Mouse (Mus musculus) thymus, adult 2 months (tissue): ENCODE measurements around the gene 4930523C07Rik. TPM values are rescaled to one million over a fixed set of nuclear protein-coding genes. Genes with fewer than 3 reads are reported as not detected.

Experiments used
- DNase-seq: peaks from one replicate; pipeline ENCODE4 v3.0.0; 2021
- H3K27ac ChIP-seq: fragments of 200-500 bp; 2 replicates; pipeline ENCODE4 v1.5.1; 2012; ENCODE audit warnings: low read length, control low read depth; ENCODE audit not compliant: control insufficient read depth, insufficient read depth
- H3K27me3 ChIP-seq: fragments of 200-500 bp; 2 replicates; pipeline ENCODE4 v1.6.1; 2012; ENCODE audit warnings: mild to moderate bottlenecking, low read length, moderate library complexity, mixed read lengths; ENCODE audit not compliant: control insufficient read depth, insufficient read depth
- H3K36me3 ChIP-seq: fragments of 200-500 bp; 2 replicates; pipeline ENCODE4 v1.6.1; 2012; ENCODE audit warnings: mild to moderate bottlenecking, low read length, moderate library complexity; ENCODE audit not compliant: control insufficient read depth, insufficient read depth
- H3K4me1 ChIP-seq: fragments of 200-500 bp; replicated peaks from 2 replicates; pipeline ENCODE4 v1.6.1; 2012; ENCODE audit warnings: low read length; ENCODE audit not compliant: control insufficient read depth, insufficient read depth
- H3K4me3 ChIP-seq: fragments of 200-500 bp; 2 replicates; pipeline ENCODE4 v1.5.1; 2012; ENCODE audit warnings: mild to moderate bottlenecking, low read length, control low read depth, moderate library complexity; ENCODE audit not compliant: control insufficient read depth, insufficient read depth
- CTCF ChIP-seq: fragments of 200-500 bp; IDR thresholded peaks from 2 replicates; pipeline ENCODE4 v1.5.1; 2012; ENCODE audit warnings: mild to moderate bottlenecking, control low read depth, low read length, moderate library complexity, borderline replicate concordance; ENCODE audit not compliant: control insufficient read depth, poor library complexity, insufficient read depth; ENCODE audit errors: extremely low read depth
- POLR2A ChIP-seq: fragments of 200-500 bp; IDR thresholded peaks from 2 replicates; pipeline ENCODE4 v1.6.1; 2012; ENCODE audit warnings: mild to moderate bottlenecking, low read length, control low read depth, moderate library complexity; ENCODE audit not compliant: control insufficient read depth, poor library complexity, insufficient read depth; ENCODE audit errors: extremely low read depth
- WGBS: fragments of 180-500 bp; shearing (Covaris S2); methylation state at CpG from one replicate; pipeline ENCODE4 v1.1.7; 2018; 5-methylcytosine and 5-hydroxymethylcytosine counted together
- polyA plus RNA-seq: library from polyadenylated mRNA; depleted of rRNA; stranded (reverse); fragments of >200 nt; gene quantifications from 2 replicates; pipeline ENCODE4 v1.2.3, GENCODE M21; 2012; rRNA removed

Gene 4930523C07Rik
- 25.8 and 26.5 TPM in 2 replicates for polyA plus RNA-seq

- peak; percentile 87 for DNase-seq
- Histone ChIP-seq H3K36me3 (no peaks in the 10 kb centered on the region), H3K4me3 (peak within 1 kb of the TSS; percentile 94), H3K27ac (peak within 1 kb of the TSS; percentile 86), H3K4me1 (peaks cover 30% of the 10 kb centered on the region), H3K27me3 (no peaks in the 10 kb centered on the region)
- under 1% methylated on average over 33 of the region's 33 CpGs for WGBS
- TF ChIP-seq CTCF (peak; percentile 66; the same call in 1 of the 2 replicates), POLR2A (0 out of 2 replicates have a peak, but pooled peaks have one; percentile 41)
These were observed at the start of gene 4930523C07Rik for GRCm38 (mm10) chr1:160044237-160045021. 4930523C07Rik (plus strand) TSS chr1:160044382.

DNA sequence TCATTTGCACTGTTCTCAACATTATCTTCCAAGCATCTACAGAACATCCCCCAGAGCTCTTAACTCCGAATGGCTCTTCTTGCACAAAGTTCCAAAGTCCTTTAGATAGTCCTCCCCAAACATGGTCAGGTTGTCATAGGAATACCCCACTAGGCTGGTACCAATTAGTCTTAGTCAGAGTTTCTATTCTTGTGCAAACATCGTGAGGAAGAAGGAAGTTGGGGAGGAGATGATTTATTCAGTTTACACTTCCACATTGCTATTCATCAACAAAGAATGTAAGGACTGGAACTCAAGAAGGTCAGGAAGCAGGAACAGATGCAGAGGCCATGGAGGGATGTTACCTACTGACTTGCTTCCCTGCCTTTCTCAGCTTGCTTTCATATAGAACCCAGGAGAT lies 46.9 kb upstream of the 4930523C07Rik start:
- TF ChIP-seq CTCF (no peak), POLR2A (no peak)
- DNase-seq: no peak
- H3K27ac ChIP-seq: no peak overlapping the region
- no peaks in the 10 kb centered on the region for H3K36me3 ChIP-seq
- no peaks in the 10 kb centered on the region for H3K27me3 ChIP-seq
- no peak overlapping the region for H3K4me3 ChIP-seq
- WGBS: 65% methylated on average over 2 of the region's 2 CpGs
- H3K4me1 ChIP-seq: 0 out of 2 replicates have a peak, but pooled peaks cover 3% of the 10 kb centered on the region

GRCm38 (mm10) chr1:159998349-159998748 lies 45.8 kb upstream of the 4930523C07Rik start:
- Histone ChIP-seq H3K27ac (no peak overlapping the region), H3K36me3 (no peaks in the 10 kb centered on the region), H3K4me3 (no peak overlapping the region), H3K27me3 (no peaks in the 10 kb centered on the region), H3K4me1 (0 out of 2 replicates have a peak, but pooled peaks cover 3% of the 10 kb centered on the region)
- no peak for DNase-seq
- 90% methylated on average over 1 of the region's 1 CpGs for WGBS
- TF ChIP-seq POLR2A: no peak
- no peak for TF ChIP-seq CTCF

GRCm38 (mm10) chr1:159999232-159999631 lies 45.0 kb upstream of the 4930523C07Rik start:
- 85% methylated on average over 3 of the region's 3 CpGs for WGBS
- H3K4me1 ChIP-seq: 0 out of 2 replicates have a peak, but pooled peaks cover 3% of the 10 kb centered on the region
- H3K27me3 ChIP-seq: no peaks in the 10 kb centered on the region
- no peaks in the 10 kb centered on the region for H3K36me3 ChIP-seq
- TF ChIP-seq POLR2A: no peak
- no peak for TF ChIP-seq CTCF
- no peak for DNase-seq
- H3K27ac ChIP-seq: no peak overlapping the region
- no peak overlapping the region for H3K4me3 ChIP-seq

DNA sequence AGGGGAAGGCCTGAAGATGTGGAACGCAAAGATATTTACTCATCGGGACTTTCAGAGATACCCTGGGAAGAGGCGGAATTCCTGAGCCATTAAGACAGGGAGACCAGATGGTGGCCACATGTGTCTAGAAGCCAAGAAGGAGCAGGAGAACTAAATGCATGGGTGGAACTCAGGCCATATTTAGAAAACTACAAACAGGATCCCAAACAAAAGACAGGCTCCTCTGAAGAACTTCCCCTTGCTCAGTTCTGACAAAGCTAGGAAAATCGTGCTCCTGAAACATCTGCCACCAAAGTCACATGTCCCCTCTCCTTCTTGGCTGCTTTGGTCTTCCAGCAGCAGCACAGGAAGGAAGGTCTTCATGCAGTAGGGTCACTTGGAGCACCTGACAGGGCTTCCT lies 38.9 kb upstream of the 4930523C07Rik start:
- no peak for TF ChIP-seq CTCF
- no peak for TF ChIP-seq POLR2A
- no peak for DNase-seq
- Histone ChIP-seq H3K4me3 (no peak overlapping the region), H3K27me3 (no peaks in the 10 kb centered on the region), H3K27ac (no peak overlapping the region), H3K4me1 (peaks cover 5% of the 10 kb centered on the region; the same call in 1 of the 2 replicates), H3K36me3 (no peaks in the 10 kb centered on the region)
- 85% methylated on average over 4 of the region's 4 CpGs for WGBS

DNA sequence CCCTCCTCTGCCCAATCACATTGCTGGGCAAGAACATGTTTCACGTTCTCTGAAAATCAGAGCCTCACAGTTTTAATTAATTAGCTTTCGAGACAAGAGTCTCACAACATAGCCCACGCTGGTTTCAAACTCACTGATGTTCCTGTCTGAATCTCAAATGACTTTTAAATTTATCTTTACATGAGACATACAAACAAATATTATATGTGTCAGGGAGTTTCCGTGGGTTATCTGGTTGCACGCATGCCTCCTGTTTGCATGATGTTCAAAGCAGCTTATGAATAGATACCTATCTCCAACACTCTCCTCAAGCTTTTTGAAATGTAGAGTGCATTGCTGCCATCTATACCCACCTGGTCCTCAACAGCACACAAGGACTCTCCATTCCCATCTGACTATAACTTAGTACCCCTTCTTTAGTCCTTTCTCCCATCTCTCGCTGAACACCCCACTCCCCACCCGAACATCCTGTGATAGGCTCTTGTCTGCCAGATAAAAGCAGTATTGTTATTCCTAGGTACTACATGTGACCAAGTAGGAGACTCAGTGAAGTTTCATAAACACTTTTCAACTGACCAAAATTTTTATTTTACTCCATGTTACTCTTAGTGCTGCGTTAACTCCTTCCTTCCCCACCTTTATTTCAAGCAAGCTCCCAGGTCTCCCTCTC lies 37.1 kb upstream of the 4930523C07Rik start:
- 73% methylated on average over 8 of the region's 8 CpGs for WGBS
- no peak for DNase-seq
- Histone ChIP-seq H3K4me3 (no peak overlapping the region), H3K4me1 (peaks cover 2% of the 10 kb centered on the region; the same call in 1 of the 2 replicates), H3K27ac (no peak overlapping the region), H3K27me3 (no peaks in the 10 kb centered on the region), H3K36me3 (no peaks in the 10 kb centered on the region)
- no peak for TF ChIP-seq POLR2A
- TF ChIP-seq CTCF: no peak
